Mouse (Mus musculus) stomach, postnatal 0 days (tissue): ENCODE measurements around the gene Gm3739. TPM values are rescaled to one million over a fixed set of nuclear protein-coding genes. Genes with fewer than 3 reads are reported as not detected.
"Not testable (repeated sequence)": the region's sequence is repeated elsewhere in the genome, so short reads cannot be mapped to it uniquely, and the experiment has no call there.

Experiments used
- ATAC-seq: fragments of 200-750 bp; cut with Nextera tagmentation; 2 replicates; pipeline ENCODE4 v1.8.0; 2017; ENCODE audit not compliant: low FRiP score, low TSS enrichment
- DNase-seq: peaks from one replicate; pipeline ENCODE4 v3.0.0-alpha.2; 2016; ENCODE audit warnings: low spot score
- H3K27ac ChIP-seq: fragments of 300-500 bp; sonication (generic); replicated peaks from 2 replicates; pipeline ENCODE4 v1.5.1; 2014; ENCODE audit warnings: mild to moderate bottlenecking, control low read depth
- H3K27me3 ChIP-seq: fragments of 300-500 bp; sonication (generic); 2 replicates; pipeline ENCODE4 v1.6.1; 2014; ENCODE audit warnings: low read length; ENCODE audit not compliant: control insufficient read depth, insufficient read depth
- H3K36me3 ChIP-seq: fragments of 300-500 bp; sonication (generic); 2 replicates; pipeline ENCODE4 v1.6.1; 2014; ENCODE audit warnings: low read length, mixed read lengths; ENCODE audit not compliant: control insufficient read depth, insufficient read depth
- H3K4me1 ChIP-seq: fragments of 300-500 bp; sonication (generic); replicated peaks from 2 replicates; pipeline ENCODE4 v1.6.1; 2014; ENCODE audit warnings: antibody characterized with exemption; ENCODE audit not compliant: control insufficient read depth, insufficient read depth
- H3K4me2 ChIP-seq: fragments of 300-500 bp; sonication (generic); replicated peaks from 2 replicates; pipeline ENCODE4 v1.6.1; 2014; ENCODE audit warnings: low read depth, mild to moderate bottlenecking, control low read depth, moderate library complexity
- H3K4me3 ChIP-seq: fragments of 300-500 bp; sonication (generic); 2 replicates; pipeline ENCODE4 v1.5.1; 2014; ENCODE audit warnings: low read depth, low read length, control low read depth
- H3K9ac ChIP-seq: fragments of 300-500 bp; sonication (generic); 2 replicates; pipeline ENCODE4 v1.6.1; 2014; ENCODE audit warnings: mild to moderate bottlenecking, low read length, control low read depth, mixed read lengths
- H3K9me3 ChIP-seq: fragments of 300-500 bp; sonication (generic); 2 replicates; pipeline ENCODE4 v1.6.1; 2016; ENCODE audit warnings: low read length; ENCODE audit not compliant: control insufficient read depth
- WGBS: fragments of 180-500 bp; shearing (Covaris S2); extraction: QIAGEN DNeasy Blood & Tissue Kit; methylation state at CpG from one replicate; pipeline ENCODE4 v1.1.7; 2014; 5-methylcytosine and 5-hydroxymethylcytosine counted together
- polyA plus RNA-seq: library from polyadenylated mRNA; unstranded; fragments of >200 nt; fragmentation: Nextera tagmentation; extraction: Ambion mirVana; gene quantifications from 2 replicates; pipeline ENCODE4 v1.2.1, GENCODE M21; 2015

The Gm3739 gene
- polyA plus RNA-seq: 0.22 and 0.33 TPM in 2 replicates

GRCm38 (mm10) chr14:7314661-7315060, at the start of gene Gm3739:
Gene Gm3739 (minus strand): TSS chr14:7315049.
- not testable (repeated sequence) for H3K9me3 ChIP-seq, DNase-seq, ATAC-seq, H3K36me3 ChIP-seq, H3K4me1 ChIP-seq, H3K27ac ChIP-seq, H3K27me3 ChIP-seq, H3K9ac ChIP-seq
- 0% methylated on average over 6 of the region's 35 CpGs for WGBS
- Histone ChIP-seq H3K4me2 (peak within 1 kb of the TSS; percentile 58), H3K4me3 (peak within 1 kb of the TSS; percentile 35)

- WGBS: no CpG with 5 or more reads among the region's 1 CpGs
- H3K9ac ChIP-seq: not testable (repeated sequence)
Measured at GRCm38 (mm10) chr14:7332295-7332694, 17.4 kb upstream of the Gm3739 start, which contains the start of gene Gm5797. Gene Gm5797 (minus strand): TSS chr14:7332395.

GRCm38 (mm10) chr14:7315093-7315492, 244 bp upstream of the Gm3739 start:
- peak overlapping the region; percentile 35 for H3K4me3 ChIP-seq
- peak; percentile 21 for DNase-seq
- not testable (repeated sequence) for H3K27me3 ChIP-seq, H3K4me1 ChIP-seq, H3K9ac ChIP-seq, H3K9me3 ChIP-seq, H3K36me3 ChIP-seq, ATAC-seq, H3K27ac ChIP-seq
- peak overlapping the region; percentile 58 for H3K4me2 ChIP-seq
- WGBS: 7% methylated on average over 4 of the region's 19 CpGs

More at GRCm38 (mm10) chr14:7332295-7332694, 17.4 kb upstream of the Gm3739 start, which contains the start of gene Gm5797:
- H3K4me1 ChIP-seq, H3K27ac ChIP-seq, ATAC-seq, H3K9me3 ChIP-seq, H3K36me3 ChIP-seq, H3K4me2 ChIP-seq, H3K27me3 ChIP-seq, H3K4me3 ChIP-seq, DNase-seq: not testable (repeated sequence)

DNA sequence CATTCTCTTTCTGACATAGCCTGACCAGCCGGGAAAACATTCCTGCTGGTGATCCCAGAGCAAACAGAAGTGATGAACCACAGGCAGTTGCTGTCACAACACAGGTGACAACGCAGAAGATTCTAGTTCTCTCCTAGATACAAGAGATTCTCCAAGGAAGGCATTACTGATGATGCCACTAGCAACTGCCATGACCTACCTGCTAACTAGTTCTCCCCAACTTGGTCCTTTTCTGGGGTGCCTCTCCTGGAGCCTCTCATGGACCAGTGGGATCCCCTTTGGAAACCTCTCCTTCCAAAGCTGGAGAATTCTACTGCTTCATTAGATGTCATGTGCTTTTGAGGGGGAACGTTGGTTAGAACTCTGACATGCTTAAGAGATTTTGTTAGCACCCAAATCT, 50.2 kb downstream of the Gm3739 start, which contains the start of gene Gm3727:
Gene Gm3727 (minus strand): TSS at position 101 of the 400 bp plus-strand sequence.
- not testable (repeated sequence) for H3K36me3 ChIP-seq, H3K27ac ChIP-seq, H3K9me3 ChIP-seq, H3K4me2 ChIP-seq, H3K4me1 ChIP-seq, DNase-seq, ATAC-seq, H3K9ac ChIP-seq, H3K4me3 ChIP-seq, H3K27me3 ChIP-seq
- 59% methylated on average over 3 of the region's 3 CpGs for WGBS

Other genes starting within 250 kb of the Gm3739 start
- 0.38 and 0.46 TPM in 2 replicates for gene Gm3696, start 214.4 kb downstream of the Gm3739 start, polyA plus RNA-seq
- not detected in 2 replicates for gene Gm6676, start 189.6 kb downstream of the Gm3739 start, polyA plus RNA-seq
- gene Gm3512, start 140.5 kb downstream of the Gm3739 start, polyA plus RNA-seq: 2.2 and 2.9 TPM in 2 replicates
- gene Gm16434, start 120.5 kb downstream of the Gm3739 start, polyA plus RNA-seq: not detected in 2 replicates
- gene Gm3727, start 50.3 kb downstream of the Gm3739 start, polyA plus RNA-seq: not detected in 2 replicates
- gene Gm5797, start 17.3 kb upstream of the Gm3739 start, polyA plus RNA-seq: not detected in 2 replicates
- not detected in 2 replicates for gene Gm8374, start 50.1 kb upstream of the Gm3739 start, polyA plus RNA-seq
- gene Gm3755, start 135.9 kb upstream of the Gm3739 start, polyA plus RNA-seq: not detected in 2 replicates
- gene Gm3752, start 168.7 kb upstream of the Gm3739 start, polyA plus RNA-seq: not detected in 2 replicates